Mouse (Mus musculus) midbrain, embryonic 11.5 days (tissue): ENCODE measurements around the gene Stk31. TPM values are rescaled to one million over a fixed set of nuclear protein-coding genes. Genes with fewer than 3 reads are reported as not detected.
"Not testable (repeated sequence)": the region's sequence is repeated elsewhere in the genome, so short reads cannot be mapped to it uniquely, and the experiment has no call there.

Experiments
- ATAC-seq: fragments of 200-750 bp; cut with Nextera tagmentation; 2 replicates; pipeline ENCODE4 v1.8.0; 2017; ENCODE audit warnings: moderate TSS enrichment, moderate library complexity; ENCODE audit not compliant: low FRiP score
- DNase-seq: peaks from one replicate; pipeline ENCODE4 v3.0.0; 2015; ENCODE audit warnings: low spot score; ENCODE audit errors: missing footprints
- H3K27ac ChIP-seq: fragments of 300-500 bp; sonication (generic); 2 replicates; pipeline ENCODE4 v1.5.1; 2014; ENCODE audit warnings: low read depth, low read length
- H3K27me3 ChIP-seq: fragments of 300-500 bp; sonication (generic); 2 replicates; pipeline ENCODE4 v1.6.1; 2014; ENCODE audit warnings: mild to moderate bottlenecking, low read length, moderate library complexity, mixed read lengths; ENCODE audit not compliant: control insufficient read depth, insufficient read depth
- H3K36me3 ChIP-seq: fragments of 300-500 bp; sonication (generic); 2 replicates; pipeline ENCODE4 v1.6.1; 2014; ENCODE audit warnings: mild to moderate bottlenecking, low read length, moderate library complexity, mixed read lengths; ENCODE audit not compliant: control insufficient read depth, insufficient read depth
- H3K4me1 ChIP-seq: fragments of 300-500 bp; sonication (generic); 2 replicates; pipeline ENCODE4 v1.6.1; 2014; ENCODE audit warnings: low read length; ENCODE audit not compliant: control insufficient read depth, insufficient read depth
- H3K4me2 ChIP-seq: fragments of 300-500 bp; sonication (generic); 2 replicates; pipeline ENCODE4 v1.6.1; 2014; ENCODE audit warnings: mild to moderate bottlenecking, moderate library complexity
- H3K4me3 ChIP-seq: fragments of 300-500 bp; sonication (generic); 2 replicates; pipeline ENCODE4 v1.5.1; 2014; ENCODE audit warnings: low read depth, low read length
- H3K9ac ChIP-seq: fragments of 300-500 bp; sonication (generic); 2 replicates; pipeline ENCODE4 v1.6.1; 2014; ENCODE audit warnings: low read length
- H3K9me3 ChIP-seq: fragments of 300-500 bp; sonication (generic); 2 replicates; pipeline ENCODE4 v1.6.1; 2016; ENCODE audit warnings: low read length; ENCODE audit not compliant: control insufficient read depth
- WGBS: fragments of 180-500 bp; shearing (Covaris S2); extraction: QIAGEN DNeasy Blood & Tissue Kit; methylation state at CpG from one replicate; pipeline ENCODE4 v1.1.7; 2014; 5-methylcytosine and 5-hydroxymethylcytosine counted together
- polyA plus RNA-seq: library from polyadenylated mRNA; unstranded; fragments of >200 nt; fragmentation: Nextera tagmentation; extraction: Ambion mirVana; gene quantifications from 2 replicates; pipeline ENCODE4 v1.2.1, GENCODE M21; 2014

Stk31 gene
- polyA plus RNA-seq, 1 experiment from 2014 or later: 0.05 TPM

GRCm38 (mm10) chr6:49378328-49378727, 17.1 kb upstream of the Stk31 start:
- Histone ChIP-seq H3K4me1 (no peaks in the 10 kb centered on the region), H3K9ac (no peak overlapping the region), H3K9me3 (no peaks in the 10 kb centered on the region), H3K36me3 (no peaks in the 10 kb centered on the region), H3K27ac (no peak overlapping the region), H3K27me3 (no peaks in the 10 kb centered on the region), H3K4me2 (no peak overlapping the region), H3K4me3 (no peak overlapping the region)
- 68% methylated on average over 12 of the region's 12 CpGs for WGBS
- no peak for ATAC-seq
- DNase-seq: no peak

GRCm38 (mm10) chr6:49394276-49394675, 1.1 kb upstream of the Stk31 start:
- Histone ChIP-seq H3K36me3 (no peaks in the 10 kb centered on the region), H3K4me1 (no peaks in the 10 kb centered on the region), H3K27me3 (no peaks in the 10 kb centered on the region), H3K9ac (no peak overlapping the region), H3K4me2 (no peak overlapping the region), H3K9me3 (no peaks in the 10 kb centered on the region), H3K27ac (no peak overlapping the region), H3K4me3 (no peak overlapping the region)
- WGBS: 56% methylated on average over 1 of the region's 1 CpGs
- ATAC-seq (no peak), DNase-seq (no peak)

- Histone ChIP-seq H3K36me3 (no peaks in the 10 kb centered on the region), H3K4me1 (no peaks in the 10 kb centered on the region), H3K4me2 (no peak overlapping the region), H3K27ac (no peak overlapping the region), H3K9ac (no peak overlapping the region), H3K9me3 (no peaks in the 10 kb centered on the region), H3K4me3 (no peak overlapping the region), H3K27me3 (no peaks in the 10 kb centered on the region)
- ATAC-seq (no peak), DNase-seq (peak; percentile 87)
Observed at GRCm38 (mm10) chr6:49397466-49397865, 2.1 kb downstream of the Stk31 start.

DNA sequence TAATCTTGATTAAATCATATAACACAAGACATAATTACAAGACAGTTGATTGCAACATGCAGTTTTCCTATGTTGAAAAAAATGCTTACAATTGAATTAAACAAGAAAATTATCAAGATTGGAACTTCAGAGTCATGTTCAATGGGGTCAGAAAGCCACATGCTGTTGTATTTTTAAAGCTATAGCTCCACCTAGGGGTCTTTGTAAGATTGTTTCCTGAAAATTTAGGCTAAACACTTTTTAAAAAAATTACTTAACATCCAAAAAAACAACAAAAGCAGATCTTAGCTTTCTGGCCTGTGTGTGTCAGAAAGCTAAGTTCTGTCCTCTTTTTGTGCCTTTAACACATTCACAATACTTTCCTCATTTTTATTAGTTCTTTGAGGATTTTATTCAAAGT, 3.0 kb downstream of the Stk31 start:
- H3K27me3 ChIP-seq: no peaks in the 10 kb centered on the region
- H3K9me3 ChIP-seq: no peaks in the 10 kb centered on the region
- H3K9ac ChIP-seq: no peak overlapping the region
- no peaks in the 10 kb centered on the region for H3K4me1 ChIP-seq
- no peak overlapping the region for H3K4me2 ChIP-seq
- H3K27ac ChIP-seq: no peak overlapping the region
- no peak overlapping the region for H3K4me3 ChIP-seq
- ATAC-seq (no peak), DNase-seq (peak; percentile 84)
- no peaks in the 10 kb centered on the region for H3K36me3 ChIP-seq

- no peaks in the 10 kb centered on the region for H3K27me3 ChIP-seq
- H3K9ac ChIP-seq: no peak overlapping the region
- no peak overlapping the region for H3K27ac ChIP-seq
- no peaks in the 10 kb centered on the region for H3K36me3 ChIP-seq
- H3K4me3 ChIP-seq: no peak overlapping the region
- WGBS: 94% methylated on average over 3 of the region's 3 CpGs
- H3K4me1 ChIP-seq: no peaks in the 10 kb centered on the region
- no peaks in the 10 kb centered on the region for H3K9me3 ChIP-seq
- no peak for ATAC-seq
- no peak overlapping the region for H3K4me2 ChIP-seq
- DNase-seq: no peak
Observed at GRCm38 (mm10) chr6:49410830-49411229, 15.4 kb downstream of the Stk31 start.

- H3K4me3 ChIP-seq, H3K27me3 ChIP-seq, H3K9ac ChIP-seq, DNase-seq, H3K27ac ChIP-seq, H3K4me1 ChIP-seq, H3K9me3 ChIP-seq, ATAC-seq, H3K36me3 ChIP-seq, H3K4me2 ChIP-seq: not testable (repeated sequence)
- WGBS: 63% methylated on average over 2 of the region's 2 CpGs
Observed at GRCm38 (mm10) chr6:49412967-49413366, 17.6 kb downstream of the Stk31 start.

DNA sequence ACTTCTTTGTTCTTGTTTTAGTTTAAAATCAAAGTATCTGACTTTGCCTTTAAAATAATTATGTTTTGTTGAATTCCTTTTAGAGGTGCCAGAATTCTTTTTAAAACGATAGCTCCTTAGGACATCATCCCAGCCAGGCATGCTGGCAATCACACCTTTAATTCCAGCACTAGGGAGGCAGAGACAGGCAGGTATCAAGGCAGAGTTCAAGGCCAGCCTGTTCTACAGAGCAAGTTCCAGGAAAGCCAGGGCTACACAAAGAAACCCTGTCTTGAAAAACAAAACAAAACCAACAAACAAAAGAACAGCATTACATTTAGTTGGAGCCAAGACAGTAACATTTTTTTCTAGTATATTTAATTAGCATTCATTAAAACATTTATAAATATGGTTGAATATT, 20.6 kb downstream of the Stk31 start:
- Histone ChIP-seq H3K27ac (no peak overlapping the region), H3K36me3 (no peaks in the 10 kb centered on the region), H3K4me2 (no peak overlapping the region), H3K27me3 (no peaks in the 10 kb centered on the region), H3K4me3 (no peak overlapping the region), H3K9ac (no peak overlapping the region), H3K9me3 (no peaks in the 10 kb centered on the region), H3K4me1 (no peaks in the 10 kb centered on the region)
- no peak for DNase-seq
- no peak for ATAC-seq
- WGBS: 87% methylated on average over 1 of the region's 1 CpGs

GRCm38 (mm10) chr6:49437306-49437705, 41.9 kb downstream of the Stk31 start:
- no peak overlapping the region for H3K27ac ChIP-seq
- WGBS: 81% methylated on average over 1 of the region's 1 CpGs
- H3K4me1 ChIP-seq: no peaks in the 10 kb centered on the region
- DNase-seq: no peak
- no peaks in the 10 kb centered on the region for H3K36me3 ChIP-seq
- H3K4me3 ChIP-seq: no peak overlapping the region
- no peaks in the 10 kb centered on the region for H3K9me3 ChIP-seq
- H3K4me2 ChIP-seq: no peak overlapping the region
- ATAC-seq: no peak
- no peak overlapping the region for H3K9ac ChIP-seq
- no peaks in the 10 kb centered on the region for H3K27me3 ChIP-seq

DNA sequence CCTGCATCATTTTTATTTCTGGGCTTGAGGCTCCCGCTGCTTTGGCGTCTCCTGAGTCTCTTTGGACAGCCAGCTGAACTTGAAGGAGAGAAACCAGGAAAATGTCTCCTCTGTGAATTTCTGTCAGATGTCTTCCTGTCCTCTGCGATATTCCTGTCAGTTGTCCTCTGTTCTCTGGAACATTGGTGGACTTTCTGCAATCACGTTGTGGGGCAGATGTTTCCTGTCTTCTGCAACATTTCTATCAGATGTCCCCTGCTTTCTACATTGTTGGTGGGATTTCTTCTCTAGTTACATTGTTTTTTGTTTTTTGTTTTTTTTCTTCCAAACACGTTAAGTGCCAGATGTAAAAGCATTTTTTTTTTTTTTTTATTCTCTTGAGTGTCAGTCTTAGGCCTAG, 62.7 kb downstream of the Stk31 start:
- H3K9me3 ChIP-seq: no peaks in the 10 kb centered on the region
- WGBS: 87% methylated on average over 5 of the region's 5 CpGs
- ATAC-seq: no peak
- H3K36me3 ChIP-seq: no peaks in the 10 kb centered on the region
- DNase-seq: no peak
- H3K4me1 ChIP-seq: no peaks in the 10 kb centered on the region
- no peaks in the 10 kb centered on the region for H3K27me3 ChIP-seq
- no peak overlapping the region for H3K27ac ChIP-seq
- no peak overlapping the region for H3K4me3 ChIP-seq
- no peak overlapping the region for H3K4me2 ChIP-seq
- H3K9ac ChIP-seq: no peak overlapping the region

DNA sequence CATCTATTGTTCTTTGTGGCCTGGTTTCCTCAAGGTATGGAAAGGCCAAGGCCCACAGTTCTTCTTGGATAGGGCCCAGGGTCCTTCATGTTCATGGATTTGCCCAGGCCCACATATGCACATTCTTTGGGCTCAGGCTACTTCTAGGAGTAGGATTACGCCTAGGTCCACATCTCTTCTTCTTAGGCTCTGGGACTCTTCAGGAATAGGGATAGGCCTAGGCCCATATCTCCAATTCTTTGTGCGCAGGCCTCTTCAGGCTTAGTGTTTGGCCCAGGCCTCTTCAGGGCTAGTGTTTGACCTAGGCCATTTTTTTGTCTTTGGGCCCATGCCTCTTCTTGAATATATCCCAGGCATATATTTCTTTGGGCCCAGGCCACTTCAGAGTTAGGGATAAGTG, 87.8 kb downstream of the Stk31 start:
- WGBS: 96% methylated on average over 2 of the region's 2 CpGs
- Histone ChIP-seq H3K4me3 (no peak overlapping the region), H3K9me3 (no peaks in the 10 kb centered on the region), H3K27me3 (no peaks in the 10 kb centered on the region), H3K27ac (no peak overlapping the region), H3K4me1 (no peaks in the 10 kb centered on the region), H3K36me3 (no peaks in the 10 kb centered on the region), H3K9ac (no peak overlapping the region), H3K4me2 (no peak overlapping the region)
- DNase-seq: no peak
- no peak for ATAC-seq
